Mouse (Mus musculus) frontal cortex, adult 2 months (tissue): ENCODE data around the gene Aspn. TPM values are rescaled to one million over a fixed set of nuclear protein-coding genes. Genes with fewer than 3 reads are reported as not detected.
A peak's percentile ranks its signal among the peaks of the same experiment; 100 is the strongest.

Experiments
- DNase-seq, 2 experiments: peaks; one replicate each; pipeline ENCODE4 v3.0.0; 2022; ENCODE audit warnings: low spot score in 1 of 2; ENCODE audit errors: extremely low spot score in 1 of 2
- polyA plus RNA-seq: library from polyadenylated mRNA; depleted of rRNA; stranded (reverse); fragments of >200 nt; gene quantifications from 2 replicates; pipeline ENCODE4 v1.2.3, GENCODE M21; 2012; rRNA removed

The Aspn gene
- 1.0 and 2.0 TPM in 2 replicates for polyA plus RNA-seq

DNA sequence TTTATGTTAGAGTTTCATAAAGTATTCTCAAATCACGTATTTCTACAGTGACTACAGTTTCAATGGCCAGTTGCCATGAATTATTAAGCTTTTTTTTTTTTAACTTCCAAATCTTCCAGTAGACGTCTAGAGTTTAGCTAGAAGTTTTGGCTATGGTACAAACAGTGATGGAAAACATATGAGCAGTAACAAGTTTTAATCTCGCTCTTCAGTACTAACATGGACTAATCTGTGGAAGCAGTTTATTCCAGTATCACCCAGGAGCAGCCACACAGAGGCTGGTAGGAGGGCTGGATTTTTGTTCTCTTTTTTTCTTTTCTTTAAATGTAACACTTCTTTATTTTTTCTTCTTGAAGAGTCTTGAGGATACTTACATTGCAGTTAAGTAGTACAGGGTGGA is at the start of gene Aspn:
Gene Aspn (plus strand): TSS at position 165 of the 400 bp plus-strand sequence.
- no peak for DNase-seq

DNA sequence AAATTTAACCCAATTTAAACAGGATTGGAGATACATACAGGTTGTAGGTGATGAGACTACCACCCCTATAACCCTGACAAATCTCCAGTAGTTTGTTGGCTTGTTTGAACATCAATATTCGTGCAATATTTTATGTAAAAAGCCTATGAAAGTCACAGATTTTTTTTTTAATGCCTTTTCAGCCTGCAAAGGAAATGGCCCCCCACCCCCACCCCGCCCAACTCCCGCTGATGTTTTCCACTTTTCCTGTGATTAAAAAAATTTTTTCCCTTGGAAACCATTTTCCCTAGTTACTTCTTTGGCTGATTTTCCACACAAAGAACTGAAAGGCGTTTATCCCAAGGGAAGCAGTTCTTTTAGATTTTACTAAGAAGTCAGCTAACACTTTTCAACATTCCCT is 39.7 kb upstream of the Aspn start, which contains the start of gene Ecm2:
Gene Ecm2 (plus strand): TSS at position 301 of the 400 bp plus-strand sequence.
- DNase-seq = no peak

DNA sequence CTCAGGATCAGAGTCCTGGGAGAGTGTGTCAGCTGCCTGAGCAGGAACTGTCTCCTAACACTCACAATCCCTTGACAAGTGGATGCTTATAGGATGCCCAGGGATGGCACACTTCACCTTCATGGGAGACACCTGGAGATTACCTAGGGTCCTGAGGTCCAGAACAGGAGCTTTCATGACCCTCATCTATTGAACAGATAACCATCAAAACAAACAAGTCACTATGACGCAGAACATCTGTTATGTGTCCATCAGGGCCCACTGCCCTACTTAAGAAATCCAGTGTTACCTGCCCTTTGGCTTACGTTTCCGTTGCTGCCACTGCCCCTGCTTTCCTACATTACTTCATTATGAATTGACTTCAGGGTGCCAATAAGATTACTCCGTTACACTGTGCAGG is 38.5 kb upstream of the Aspn start:
- no peak for DNase-seq

DNA sequence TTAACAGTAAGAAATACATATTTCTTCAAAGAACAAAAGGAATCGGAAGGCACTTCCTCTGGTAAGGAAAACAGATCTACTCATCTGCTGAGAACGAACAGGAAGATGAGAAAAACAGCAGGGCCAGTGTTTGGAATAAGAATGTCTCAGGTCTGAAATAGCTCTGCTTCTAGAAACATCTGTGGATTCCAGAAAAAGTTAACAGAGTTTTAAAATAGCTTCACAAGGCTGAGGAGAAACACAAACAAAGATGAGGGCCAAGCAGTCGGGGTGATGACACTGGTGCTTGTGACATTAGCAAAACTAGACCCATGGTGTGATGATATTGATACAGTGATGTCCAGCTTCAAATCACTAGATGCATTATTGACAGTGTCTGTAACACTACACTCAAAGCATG is 37.1 kb upstream of the Aspn start:
- peak in 1 of 2 experiments; percentile 6 for DNase-seq

GRCm38 (mm10) chr13:49518761-49519160 is 25.5 kb upstream of the Aspn start:
- DNase-seq = no peak

DNA sequence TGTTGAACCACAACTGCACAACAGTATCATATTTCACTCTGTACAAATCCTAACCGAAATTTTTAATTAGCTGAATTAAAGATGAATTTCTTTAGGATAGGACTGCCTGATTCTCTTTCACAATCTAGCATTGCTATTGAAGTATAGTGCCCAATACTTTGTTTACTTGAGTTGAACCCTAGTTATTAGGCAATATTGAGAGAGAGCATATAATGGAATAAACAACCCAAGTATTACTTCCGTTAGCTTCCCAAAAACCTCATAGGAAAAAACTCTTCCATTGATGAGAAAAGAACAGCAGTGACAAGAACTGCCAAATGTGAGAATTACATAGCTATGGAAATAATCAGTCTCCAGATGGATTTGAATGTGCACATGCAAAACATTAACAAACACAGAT is 18.0 kb upstream of the Aspn start:
- no peak for DNase-seq

GRCm38 (mm10) chr13:49530636-49531035 is 13.6 kb upstream of the Aspn start:
- DNase-seq = no peak

DNA sequence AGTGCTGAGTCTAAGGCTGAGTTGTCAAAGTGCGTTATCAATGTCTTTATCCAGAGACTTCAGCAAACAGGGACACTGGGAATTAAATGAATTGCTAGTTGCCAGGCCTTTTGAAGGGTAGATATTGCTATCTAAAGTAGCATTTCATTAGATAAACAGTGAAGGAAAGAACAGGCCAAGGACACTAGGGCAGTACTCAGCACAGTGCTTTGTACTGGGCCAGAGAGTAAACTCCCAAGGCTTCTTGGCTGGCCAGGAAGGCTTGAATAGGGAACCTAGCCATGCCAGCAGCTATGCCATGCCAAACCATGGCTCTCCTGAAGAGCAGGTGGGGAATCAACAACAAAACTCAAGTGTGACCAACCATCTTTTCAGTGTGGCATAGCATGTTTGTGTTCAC is 7.3 kb upstream of the Aspn start:
- DNase-seq = no peak

- no peak for DNase-seq
Observed at GRCm38 (mm10) chr13:49538693-49539092, 5.5 kb upstream of the Aspn start.

DNA sequence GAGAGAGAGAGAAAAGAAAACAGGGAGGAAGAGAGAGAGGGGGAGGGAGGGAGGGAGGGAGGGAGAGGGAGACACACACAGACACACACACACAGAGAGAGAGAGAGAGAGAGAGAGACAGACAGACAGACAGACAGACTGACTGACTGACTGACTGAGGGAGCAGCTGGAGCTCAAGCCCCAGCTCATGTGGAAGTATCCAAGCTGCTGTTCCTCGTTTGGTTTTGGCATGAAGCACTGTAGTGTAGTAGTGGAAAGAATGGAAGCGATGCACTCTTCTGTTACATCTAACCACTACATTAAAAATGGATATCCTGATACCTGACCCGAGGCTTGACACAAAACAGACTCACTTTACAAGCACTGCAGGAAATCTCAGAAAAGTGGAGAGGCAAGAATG is 1.4 kb downstream of the Aspn start:
- no peak for DNase-seq

- no peak for DNase-seq
Observed at GRCm38 (mm10) chr13:49546517-49546916, 2.3 kb downstream of the Aspn start.

GRCm38 (mm10) chr13:49547563-49548150 is 3.4 kb downstream of the Aspn start:
- DNase-seq = no peak

- no peak for DNase-seq
Observed at GRCm38 (mm10) chr13:49549616-49550015, 5.4 kb downstream of the Aspn start.

DNA sequence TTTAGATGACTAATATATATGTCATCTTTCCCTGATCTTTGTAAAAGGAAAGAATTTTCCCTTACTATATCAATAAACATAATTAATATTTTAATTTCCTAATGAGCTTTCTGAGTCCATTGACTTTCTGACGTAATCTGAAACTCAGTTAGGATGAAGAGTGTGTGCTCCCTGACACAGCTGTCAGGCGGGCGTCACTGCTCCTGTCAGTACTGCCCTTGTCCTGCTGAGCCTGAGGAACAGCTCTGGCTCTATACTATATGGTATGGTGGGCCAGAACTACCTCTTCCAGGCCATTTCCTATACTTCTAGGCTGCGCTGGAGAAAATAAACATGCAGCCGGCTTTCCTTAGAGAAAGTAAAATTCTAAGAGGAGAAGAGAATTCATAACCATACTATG is 10.3 kb downstream of the Aspn start:
- DNase-seq = no peak

GRCm38 (mm10) chr13:49556203-49556602 is 12.0 kb downstream of the Aspn start:
- DNase-seq = no peak

DNA sequence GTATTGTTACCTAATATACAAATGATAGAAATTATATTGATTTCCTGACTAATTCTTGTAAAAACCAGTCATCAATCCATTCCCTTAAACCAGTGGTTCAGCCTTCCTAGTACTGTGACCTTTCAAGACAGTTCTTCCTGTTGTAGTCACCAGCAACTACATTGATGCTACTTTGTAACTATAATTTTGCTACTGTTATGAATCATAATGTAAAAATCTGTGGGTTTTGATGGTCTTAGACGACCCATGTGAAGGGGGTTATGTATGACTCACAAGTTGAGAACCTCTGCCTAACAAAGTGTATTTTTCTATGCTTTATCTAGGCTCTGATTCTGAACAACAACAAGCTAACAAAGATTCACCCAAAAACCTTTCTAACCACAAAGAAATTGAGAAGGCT is 12.7 kb downstream of the Aspn start:
- DNase-seq = no peak

DNA sequence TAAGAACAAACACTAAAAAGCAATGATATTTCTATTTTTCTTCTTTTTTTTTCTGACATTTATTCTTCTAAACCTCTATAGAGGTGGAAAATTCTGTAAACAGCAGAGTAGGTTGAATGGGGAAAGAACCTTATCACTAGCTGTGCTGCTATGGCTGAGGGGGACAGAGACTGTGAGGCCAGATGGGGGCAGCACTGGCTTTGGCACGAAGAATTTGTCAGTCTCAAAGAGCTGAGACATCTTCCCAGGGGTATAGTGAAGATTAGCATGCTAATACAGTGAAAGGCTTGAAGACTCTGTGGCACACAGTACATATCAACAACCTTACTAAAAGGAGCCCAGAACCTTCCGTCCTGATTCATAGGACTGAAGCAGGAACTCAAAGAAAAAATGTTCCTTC is 14.9 kb downstream of the Aspn start:
- peak in 1 of 2 experiments; percentile 5 for DNase-seq

DNA sequence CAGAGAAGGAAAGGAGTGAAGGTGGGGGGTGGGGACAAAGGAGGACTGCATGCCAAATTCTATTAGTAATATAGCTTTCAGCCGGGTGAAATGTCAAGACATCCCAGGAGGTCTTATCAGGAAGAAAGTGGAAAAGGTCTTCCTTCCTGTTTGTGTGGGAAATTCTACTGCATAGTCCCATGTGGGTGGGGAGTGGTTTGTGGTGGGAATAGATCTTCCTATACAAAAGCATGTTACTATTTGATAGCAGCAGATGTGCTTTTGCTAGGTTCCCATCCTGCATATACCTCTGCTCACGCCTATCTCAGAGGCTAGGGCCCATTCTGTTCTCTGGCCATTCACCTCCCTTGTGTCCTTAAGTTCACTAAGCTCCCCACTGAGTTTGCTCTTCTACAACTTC is 16.6 kb downstream of the Aspn start:
- no peak for DNase-seq

GRCm38 (mm10) chr13:49564347-49564746 is 20.1 kb downstream of the Aspn start:
- DNase-seq = no peak

GRCm38 (mm10) chr13:49570371-49570770 is 26.1 kb downstream of the Aspn start:
- DNase-seq = no peak

DNA sequence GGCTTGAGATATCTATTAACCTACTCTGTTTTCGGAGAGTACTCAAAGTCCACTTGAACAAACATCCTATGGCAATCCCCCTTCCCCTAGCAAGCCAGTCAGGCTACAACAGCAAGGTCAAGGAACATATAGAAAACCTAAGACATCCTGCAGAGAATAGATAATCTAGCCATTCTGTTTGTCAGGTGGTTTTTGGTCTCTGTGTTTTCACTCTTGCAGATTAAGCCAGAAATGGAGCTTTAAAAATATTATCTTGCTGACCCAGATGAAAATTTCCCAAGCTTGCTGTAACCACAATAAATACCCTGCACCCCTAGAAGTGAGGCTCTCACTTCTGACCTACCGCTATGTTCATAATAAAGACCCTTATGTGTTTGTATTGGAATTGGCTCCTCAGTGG is 27.2 kb downstream of the Aspn start:
- no peak for DNase-seq

- DNase-seq = no peak
Observed at GRCm38 (mm10) chr13:49581541-49582530, 37.6 kb downstream of the Aspn start, which contains the start of gene Omd. Gene Omd (plus strand): TSS chr13:49582462.
